Mouse (Mus musculus) myocyte (in vitro differentiated cells): ENCODE data around the gene Glt6d1.

ENCODE experiments used
- CEBPB ChIP-seq: IDR thresholded peaks from 2 replicates; pipeline ENCODE4 v1.6.1; 2011; ENCODE audit warnings: mild to moderate bottlenecking, moderate library complexity; ENCODE audit not compliant: poor library complexity, insufficient read depth, severe bottlenecking
- E2F4 ChIP-seq: IDR thresholded peaks from one replicate; pipeline ENCODE4 v1.6.1; 2011; ENCODE audit warnings: mild to moderate bottlenecking, control low read depth, moderate library complexity; ENCODE audit not compliant: insufficient read depth
- MAX ChIP-seq: IDR thresholded peaks from one replicate; pipeline ENCODE4 v1.6.1; 2011; ENCODE audit warnings: low read depth, mild to moderate bottlenecking, control low read depth
- POLR2A ChIP-seq: IDR thresholded peaks from one replicate; pipeline ENCODE4 v1.6.1; 2011; ENCODE audit warnings: low read depth, mild to moderate bottlenecking, control low read depth, moderate library complexity; ENCODE audit not compliant: insufficient read length
- POLR2AphosphoS2 ChIP-seq: IDR thresholded peaks from one replicate; pipeline ENCODE4 v1.6.1; 2011; ENCODE audit warnings: low read depth, control low read depth; ENCODE audit not compliant: insufficient read length
- TCF3 ChIP-seq: IDR thresholded peaks from one replicate; pipeline ENCODE4 v1.6.1; 2011; ENCODE audit warnings: low read depth, control low read depth; ENCODE audit not compliant: insufficient read length

DNA sequence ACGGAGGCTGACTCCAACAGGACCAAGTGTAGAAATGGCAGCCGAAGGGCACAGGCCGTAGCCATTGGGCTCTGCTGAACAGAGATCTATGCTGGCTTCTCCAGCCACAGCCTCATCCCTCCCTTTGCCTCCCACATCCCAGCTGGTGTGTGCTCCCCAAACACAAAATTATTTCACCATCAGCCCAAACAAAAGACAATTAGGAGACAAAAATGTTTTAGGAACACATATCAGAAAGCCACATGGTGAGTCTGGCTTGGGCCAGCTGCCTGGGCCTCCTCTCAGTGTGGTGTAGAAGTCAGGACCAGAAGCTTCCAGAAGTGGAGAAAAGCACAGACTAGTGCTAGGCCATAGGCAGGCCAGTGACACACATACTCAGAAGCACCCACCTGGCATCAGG is 28.4 kb upstream of the Glt6d1 start:
- TF ChIP-seq E2F4 (no peak), POLR2A (no peak), POLR2AphosphoS2 (no peak), MAX (no peak), TCF3 (no peak), CEBPB (no peak)
